Mouse (Mus musculus) lung, postnatal 0 days (tissue): ENCODE measurements around the gene Mroh3. TPM values are rescaled to one million over a fixed set of nuclear protein-coding genes. Genes with fewer than 3 reads are reported as not detected.

Source experiments
- ATAC-seq: fragments of 200-750 bp; cut with Nextera tagmentation; 2 replicates; pipeline ENCODE4 v1.8.0; 2017; ENCODE audit warnings: moderate library complexity
- DNase-seq: peaks from one replicate; pipeline ENCODE4 v3.0.0-alpha.2; 2016; ENCODE audit warnings: low spot score
- H3K27ac ChIP-seq: fragments of 300-500 bp; sonication (generic); 2 replicates; pipeline ENCODE4 v1.5.1; 2014; ENCODE audit warnings: antibody characterized with exemption, mild to moderate bottlenecking, low read length, mixed read lengths
- H3K27me3 ChIP-seq: fragments of 300-500 bp; sonication (generic); replicated peaks from 2 replicates; pipeline ENCODE4 v1.6.1; 2014; ENCODE audit warnings: low read length, mixed read lengths; ENCODE audit not compliant: insufficient read depth
- H3K36me3 ChIP-seq: fragments of 300-500 bp; sonication (generic); 2 replicates; pipeline ENCODE4 v1.6.1; 2014; ENCODE audit warnings: low read length, mixed read lengths; ENCODE audit not compliant: insufficient read depth
- H3K4me1 ChIP-seq: fragments of 300-500 bp; sonication (generic); 2 replicates; pipeline ENCODE4 v1.6.1; 2014; ENCODE audit warnings: antibody characterized with exemption, low read depth, low read length, mixed read lengths; ENCODE audit not compliant: insufficient read depth
- H3K4me2 ChIP-seq: fragments of 300-500 bp; sonication (generic); replicated peaks from 2 replicates; pipeline ENCODE4 v1.6.1; 2014; ENCODE audit warnings: low read depth, mild to moderate bottlenecking, low read length, moderate library complexity, mixed read lengths
- H3K4me3 ChIP-seq: fragments of 300-500 bp; sonication (generic); 2 replicates; pipeline ENCODE4 v1.5.1; 2014; ENCODE audit warnings: low read depth, low read length
- H3K9ac ChIP-seq: fragments of 300-500 bp; sonication (generic); replicated peaks from 2 replicates; pipeline ENCODE4 v1.6.1; 2014; ENCODE audit warnings: low read depth, mild to moderate bottlenecking
- H3K9me3 ChIP-seq: fragments of 300-500 bp; sonication (generic); 2 replicates; pipeline ENCODE4 v1.6.1; 2016; ENCODE audit warnings: low read length, mixed read lengths
- CTCF ChIP-seq: IDR thresholded peaks from 2 replicates; pipeline ENCODE4 v1.5.1; 2016; ENCODE audit warnings: antibody characterized with exemption, mild to moderate bottlenecking
- EP300 ChIP-seq: IDR thresholded peaks from 2 replicates; pipeline ENCODE4 v1.6.1; 2016; ENCODE audit warnings: antibody characterized with exemption, mild to moderate bottlenecking, control low read depth
- WGBS: fragments of 180-500 bp; shearing (Covaris S2); extraction: QIAGEN DNeasy Blood & Tissue Kit; methylation state at CpG from one replicate; pipeline ENCODE4 v1.1.7; 2014; 5-methylcytosine and 5-hydroxymethylcytosine counted together
- polyA plus RNA-seq: library from polyadenylated mRNA; unstranded; fragments of >200 nt; fragmentation: Nextera tagmentation; extraction: Ambion mirVana; gene quantifications from 2 replicates; pipeline ENCODE4 v1.2.1, GENCODE M21; 2015

Mroh3 gene
- polyA plus RNA-seq, 1 experiment from 2014 or later = 0.18 TPM

GRCm38 (mm10) chr1:136179511-136180001 is 33.1 kb downstream of the Mroh3 start:
- Histone ChIP-seq H3K27me3 (no peaks in the 10 kb centered on the region), H3K4me2 (no peak overlapping the region)

GRCm38 (mm10) chr1:136178741-136179140 is 33.9 kb downstream of the Mroh3 start:
- WGBS = 35% methylated on average over 6 of the region's 6 CpGs
- no peaks in the 10 kb centered on the region for H3K9me3 ChIP-seq
- peak; percentile 67 for DNase-seq
- H3K4me2 ChIP-seq = no peak overlapping the region
- TF ChIP-seq EP300 = peak; percentile 78
- no peak for TF ChIP-seq CTCF
- H3K36me3 ChIP-seq = no peaks in the 10 kb centered on the region
- H3K4me1 ChIP-seq = no peaks in the 10 kb centered on the region; the same call in 1 of the 2 replicates
- ATAC-seq = peak; percentile 84
- no peak overlapping the region for H3K4me3 ChIP-seq
- no peak overlapping the region; the same call in 1 of the 2 replicates for H3K27ac ChIP-seq
- no peaks in the 10 kb centered on the region for H3K27me3 ChIP-seq
- no peak overlapping the region for H3K9ac ChIP-seq

More at GRCm38 (mm10) chr1:136179511-136180001, 33.1 kb downstream of the Mroh3 start:
- DNase-seq (peak; percentile 22), ATAC-seq (peak; percentile 19; the same call in 1 of the 2 replicates)
- TF ChIP-seq CTCF (no peak), EP300 (no peak)
- Histone ChIP-seq H3K36me3 (no peaks in the 10 kb centered on the region), H3K27ac (no peak overlapping the region), H3K4me3 (no peak overlapping the region), H3K4me1 (no peaks in the 10 kb centered on the region; the same call in 1 of the 2 replicates), H3K9me3 (no peaks in the 10 kb centered on the region), H3K9ac (no peak overlapping the region)
- 48% methylated on average over 2 of the region's 2 CpGs for WGBS

- Histone ChIP-seq H3K27me3 (no peaks in the 10 kb centered on the region), H3K9me3 (no peaks in the 10 kb centered on the region), H3K36me3 (no peaks in the 10 kb centered on the region), H3K9ac (no peak overlapping the region), H3K4me3 (no peak overlapping the region), H3K27ac (peak overlapping the region; percentile 1; the same call in 1 of the 2 replicates), H3K4me1 (no peaks in the 10 kb centered on the region; the same call in 1 of the 2 replicates), H3K4me2 (no peak overlapping the region)
- peak; percentile 16 for TF ChIP-seq CTCF
- no peak for TF ChIP-seq EP300
- DNase-seq (peak; percentile 55), ATAC-seq (peak; percentile 66)
- WGBS = 43% methylated on average over 2 of the region's 2 CpGs
Observed at GRCm38 (mm10) chr1:136177085-136177484, 35.5 kb downstream of the Mroh3 start.

- WGBS = 41% methylated on average over 6 of the region's 6 CpGs
- ATAC-seq (no peak), DNase-seq (peak; percentile 59)
- no peaks in the 10 kb centered on the region for H3K27me3 ChIP-seq
- no peaks in the 10 kb centered on the region; the same call in 1 of the 2 replicates for H3K4me1 ChIP-seq
- H3K36me3 ChIP-seq = no peaks in the 10 kb centered on the region
- no peak overlapping the region for H3K4me3 ChIP-seq
- no peak overlapping the region for H3K9ac ChIP-seq
- H3K9me3 ChIP-seq = no peaks in the 10 kb centered on the region
- no peak overlapping the region for H3K27ac ChIP-seq
- no peak overlapping the region for H3K4me2 ChIP-seq
- TF ChIP-seq EP300 (no peak), CTCF (peak; percentile 79)
Observed at GRCm38 (mm10) chr1:136175183-136175582, 37.4 kb downstream of the Mroh3 start.

- Histone ChIP-seq H3K36me3 (no peaks in the 10 kb centered on the region), H3K9ac (no peak overlapping the region), H3K27me3 (no peaks in the 10 kb centered on the region), H3K9me3 (no peaks in the 10 kb centered on the region), H3K4me3 (no peak overlapping the region), H3K4me2 (peak overlapping the region; percentile 40), H3K27ac (no peak overlapping the region), H3K4me1 (no peaks in the 10 kb centered on the region; the same call in 1 of the 2 replicates)
- TF ChIP-seq EP300 (no peak), CTCF (no peak)
- 26% methylated on average over 13 of the region's 13 CpGs for WGBS
- 0 out of 2 replicates have a peak, but pooled peaks have one; percentile 22 for ATAC-seq
- DNase-seq = peak; percentile 56
Observed at GRCm38 (mm10) chr1:136174101-136174606, 38.5 kb downstream of the Mroh3 start.

- DNase-seq = no peak
Observed at GRCm38 (mm10) chr1:136172696-136173095, 39.9 kb downstream of the Mroh3 start.

More at GRCm38 (mm10) chr1:136172696-136173095, 39.9 kb downstream of the Mroh3 start:
- no peak overlapping the region for H3K27ac ChIP-seq
- no peak for TF ChIP-seq EP300
- no peak for TF ChIP-seq CTCF
- H3K9me3 ChIP-seq = no peaks in the 10 kb centered on the region
- H3K9ac ChIP-seq = no peak overlapping the region
- H3K4me1 ChIP-seq = no peaks in the 10 kb centered on the region; the same call in 1 of the 2 replicates
- H3K4me2 ChIP-seq = no peak overlapping the region
- 70% methylated on average over 12 of the region's 12 CpGs for WGBS
- ATAC-seq = no peak
- H3K4me3 ChIP-seq = no peak overlapping the region
- H3K36me3 ChIP-seq = no peaks in the 10 kb centered on the region
- no peaks in the 10 kb centered on the region for H3K27me3 ChIP-seq
